ENCODE assay signal across 9 mouse cellular contexts in genomic region chr7:75110689-75111088, GRCm38 (mm10).
DNase-seq lines count a peak whose midpoint lies in the region; ATAC-seq and TF ChIP-seq lines count a peak whose summit lies in the region.
"Had no signal": no experiment of that assay in that cellular context is flagged by ENCODE, and none has a peak within 500 bp of the region (broad histone marks: within the 10 kb centered on the region; RNA-seq: fewer than 3 reads in every experiment).

No protein-coding gene starts in this region.

- TF ChIP-seq CTCF in C2C12 (IDR thresholded peaks at IDR 0.05; ENCODE audit: control insufficient read depth, insufficient read depth, insufficient read length), result peak; percentile 34

- 0 out of 2 replicates have a peak, but pooled peaks have one; percentile 48 for ATAC-seq in hindbrain, embryonic 14.5 days (ENCODE audit: low FRiP score)
- ATAC-seq in hindbrain, embryonic 12.5 days (ENCODE audit: low FRiP score), result no peak; the same call in 1 of the 2 replicates
- ATAC-seq in midbrain, embryonic 14.5 days (ENCODE audit: low FRiP score, low TSS enrichment), result no peak

- H3K9ac ChIP-seq in hindbrain, embryonic 14.5 days, result no peak overlapping the region
- H3K9ac ChIP-seq in hindbrain, embryonic 12.5 days, result no peak overlapping the region
- no peak overlapping the region for H3K9ac ChIP-seq in midbrain, embryonic 14.5 days (replicated peaks; ENCODE audit: low read length)
- H3K9ac ChIP-seq: limb, embryonic 15.5 days had no signal

- no peaks in the 10 kb centered on the region for H3K79me2 ChIP-seq in C2C12 (ENCODE audit: control insufficient read depth, insufficient read depth)

- no peak overlapping the region for H3K4me2 ChIP-seq in hindbrain, embryonic 14.5 days (replicated peaks)
- no peak overlapping the region for H3K4me2 ChIP-seq in hindbrain, embryonic 12.5 days (replicated peaks)
- H3K4me2 ChIP-seq in midbrain, embryonic 14.5 days (ENCODE audit: low read length), result no peak overlapping the region
- H3K4me2 ChIP-seq: limb, embryonic 15.5 days had no signal

- no peaks in the 10 kb centered on the region for H3K4me1 ChIP-seq in hindbrain, embryonic 14.5 days (replicated peaks; ENCODE audit: control insufficient read depth, insufficient read depth, low read length)
- no peaks in the 10 kb centered on the region for H3K4me1 ChIP-seq in hindbrain, embryonic 12.5 days
- H3K4me1 ChIP-seq in embryonic facial prominence, embryonic 10.5 days, result no peaks in the 10 kb centered on the region
- no peaks in the 10 kb centered on the region for H3K4me1 ChIP-seq in midbrain, embryonic 14.5 days (ENCODE audit: control insufficient read depth, insufficient read depth, low read length)
- H3K4me1 ChIP-seq: limb, embryonic 15.5 days had no signal

- intact Hi-C loops in gastrocnemius, postnatal 36 days (cut with DNase I), result loop anchor here (1.0 kb wide), 1 partner anchor 555 kb away; no protein-coding TSS in a partner anchor

- no peak overlapping the region for H3K27ac ChIP-seq in hindbrain, embryonic 14.5 days
- no peak overlapping the region for H3K27ac ChIP-seq in hindbrain, embryonic 12.5 days
- H3K27ac ChIP-seq in embryonic facial prominence, embryonic 10.5 days (replicated peaks), result no peak overlapping the region
- no peak overlapping the region for H3K27ac ChIP-seq in midbrain, embryonic 14.5 days (replicated peaks; ENCODE audit: low read depth, low read length)
- H3K27ac ChIP-seq: limb, embryonic 15.5 days had no signal

- WGBS in hindbrain, embryonic 14.5 days, result 13% methylated on average over 6 of the region's 6 CpGs
- 13% methylated on average over 6 of the region's 6 CpGs for WGBS in hindbrain, embryonic 12.5 days
- 11% methylated on average over 6 of the region's 6 CpGs for WGBS in embryonic facial prominence, embryonic 10.5 days
- WGBS in midbrain, embryonic 14.5 days, result 7% methylated on average over 6 of the region's 6 CpGs

- no peak overlapping the region for H3ac ChIP-seq in C2C12 (ENCODE audit: control insufficient read depth, insufficient read length, low read depth)

- H3K4me3 ChIP-seq in hindbrain, embryonic 14.5 days (replicated peaks; ENCODE audit: low read length), result no peak overlapping the region
- no peak overlapping the region for H3K4me3 ChIP-seq in hindbrain, embryonic 12.5 days
- H3K4me3 ChIP-seq in C2C12 (ENCODE audit: insufficient read depth, poor library complexity, severe bottlenecking), result no peak overlapping the region
- H3K4me3 ChIP-seq in embryonic facial prominence, embryonic 10.5 days, result no peak overlapping the region
- no peak overlapping the region for H3K4me3 ChIP-seq in midbrain, embryonic 14.5 days (replicated peaks; ENCODE audit: low read depth, low read length)
- H3K4me3 ChIP-seq: limb, embryonic 15.5 days had no signal

- no peaks in the 10 kb centered on the region for H3K27me3 ChIP-seq in hindbrain, embryonic 14.5 days (ENCODE audit: control insufficient read depth, insufficient read depth, low read length)
- H3K27me3 ChIP-seq in hindbrain, embryonic 12.5 days, result 0 out of 2 replicates have a peak, but pooled peaks cover 4% of the 10 kb centered on the region
- H3K27me3 ChIP-seq in C2C12 (ENCODE audit: control insufficient read depth, insufficient read depth, insufficient read length), result no peaks in the 10 kb centered on the region
- H3K27me3 ChIP-seq in embryonic facial prominence, embryonic 10.5 days (replicated peaks; ENCODE audit: low read depth, poor library complexity, severe bottlenecking), result no peaks in the 10 kb centered on the region; the same call in 1 of the 2 replicates
- no peaks in the 10 kb centered on the region for H3K27me3 ChIP-seq in midbrain, embryonic 14.5 days (ENCODE audit: control insufficient read depth, insufficient read depth, low read length)
- H3K27me3 ChIP-seq: limb, embryonic 15.5 days had no signal

- DNase-seq in hindbrain, embryonic 14.5 days (ENCODE audit: low spot score), result peak; percentile 84
- DNase-seq in adrenal gland, postnatal 10 days, result peak; percentile 25
- peak; percentile 14 for DNase-seq in embryonic facial prominence, embryonic 10.5 days (ENCODE audit: low spot score)
- peak; percentile 41 to 55 for DNase-seq in kidney, adult 8-10 months
- peak; percentile 87 for DNase-seq in midbrain, embryonic 14.5 days
- no peak for DNase-seq in gastrocnemius, postnatal 36 days

- H3K9me3 ChIP-seq in hindbrain, embryonic 14.5 days (ENCODE audit: control insufficient read depth, low read length), result no peaks in the 10 kb centered on the region
- H3K9me3 ChIP-seq in hindbrain, embryonic 12.5 days (replicated peaks), result no peaks in the 10 kb centered on the region
- no peaks in the 10 kb centered on the region for H3K9me3 ChIP-seq in embryonic facial prominence, embryonic 10.5 days
- H3K9me3 ChIP-seq in midbrain, embryonic 14.5 days (ENCODE audit: control insufficient read depth, low read length), result no peaks in the 10 kb centered on the region
- H3K9me3 ChIP-seq: limb, embryonic 15.5 days had no signal

- no peaks in the 10 kb centered on the region for H3K79me3 ChIP-seq in C2C12 (ENCODE audit: low read depth)

- H3K36me3 ChIP-seq in hindbrain, embryonic 14.5 days (replicated peaks; ENCODE audit: control insufficient read depth, insufficient read depth), result no peaks in the 10 kb centered on the region
- no peaks in the 10 kb centered on the region for H3K36me3 ChIP-seq in hindbrain, embryonic 12.5 days
- H3K36me3 ChIP-seq in C2C12 (ENCODE audit: control insufficient read depth, insufficient read depth), result no peaks in the 10 kb centered on the region
- H3K36me3 ChIP-seq in embryonic facial prominence, embryonic 10.5 days (replicated peaks), result no peaks in the 10 kb centered on the region
- no peaks in the 10 kb centered on the region for H3K36me3 ChIP-seq in midbrain, embryonic 14.5 days (ENCODE audit: control insufficient read depth, insufficient read depth, low read length)
- H3K36me3 ChIP-seq: limb, embryonic 15.5 days had no signal

TF ChIP-seq in C2C12, 6 proteins besides CTCF, POLR2A, EP300 and RAD21:
- TF ChIP-seq USF1 (IDR thresholded peaks at IDR 0.05; ENCODE audit: low read depth) (no peak), MAX (IDR thresholded peaks at IDR 0.05) (no peak), FOSL1 (IDR thresholded peaks at IDR 0.05; ENCODE audit: insufficient read depth, low read length, poor library complexity, severe bottlenecking) (no peak), CEBPB (IDR thresholded peaks at IDR 0.05; ENCODE audit: low read depth) (no peak), MYOG (IDR thresholded peaks at IDR 0.05; ENCODE audit: control insufficient read depth, extremely low read depth, insufficient read length) (no peak), MYOD1 (IDR thresholded peaks at IDR 0.05; ENCODE audit: control insufficient read depth, insufficient read length, low read depth) (no peak)

Comparison
In these comparisons a context has a peak if more than half of its experiments do, and no peak if none do; other contexts are left out.
1. DNase-seq: peak in hindbrain, embryonic 14.5 days (single experiment), adrenal gland, postnatal 10 days (single experiment), embryonic facial prominence, embryonic 10.5 days (single experiment), kidney, adult 8-10 months (2 of 2) and midbrain, embryonic 14.5 days (single experiment); none in gastrocnemius, postnatal 36 days (0 of 2).